Mouse (Mus musculus) embryo, embryonic 9.5 days (tissue): ENCODE results near the gene Ccdc157.

ENCODE experiments used
- DNase-seq: peaks from one replicate; pipeline ENCODE4 v3.0.0-alpha.2; 2017; ENCODE audit errors: extremely low spot score

The Ccdc157 gene

GRCm38 (mm10) chr11:4182061-4182460 is 22.0 kb upstream of the Ccdc157 start:
- DNase-seq, result no peak

- DNase-seq, result no peak
Measured at GRCm38 (mm10) chr11:4177716-4178115, 17.6 kb upstream of the Ccdc157 start.

GRCm38 (mm10) chr11:4174586-4174985 is 14.5 kb upstream of the Ccdc157 start:
- DNase-seq, result no peak

- no peak for DNase-seq
Measured at GRCm38 (mm10) chr11:4166467-4167090, 6.5 kb upstream of the Ccdc157 start.

GRCm38 (mm10) chr11:4164701-4165100 is 4.6 kb upstream of the Ccdc157 start:
- no peak for DNase-seq

GRCm38 (mm10) chr11:4160758-4161480 is 826 bp upstream of the Ccdc157 start:
- no peak for DNase-seq

DNA sequence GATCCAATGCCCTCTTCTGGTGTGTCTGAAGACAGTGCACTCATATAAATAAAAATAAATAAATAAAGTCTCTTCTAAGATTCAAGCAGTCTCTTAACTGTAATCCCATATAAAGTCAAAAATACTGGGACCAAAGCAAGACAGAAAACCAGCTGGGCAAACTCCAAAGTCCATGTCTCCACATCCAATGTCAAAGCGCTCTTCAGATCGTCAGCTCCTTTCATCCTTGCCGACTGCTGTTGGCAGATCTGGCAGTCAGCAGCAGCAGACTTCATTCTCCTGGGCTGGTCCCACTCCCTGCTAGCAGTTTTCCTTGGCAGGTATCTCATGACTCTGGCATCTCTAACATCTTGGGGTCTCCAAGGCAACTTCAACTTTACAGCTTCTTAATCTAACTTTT is 1.4 kb downstream of the Ccdc157 start:
- no peak for DNase-seq

- DNase-seq, result no peak
Measured at GRCm38 (mm10) chr11:4155641-4156040, 4.5 kb downstream of the Ccdc157 start.

DNA sequence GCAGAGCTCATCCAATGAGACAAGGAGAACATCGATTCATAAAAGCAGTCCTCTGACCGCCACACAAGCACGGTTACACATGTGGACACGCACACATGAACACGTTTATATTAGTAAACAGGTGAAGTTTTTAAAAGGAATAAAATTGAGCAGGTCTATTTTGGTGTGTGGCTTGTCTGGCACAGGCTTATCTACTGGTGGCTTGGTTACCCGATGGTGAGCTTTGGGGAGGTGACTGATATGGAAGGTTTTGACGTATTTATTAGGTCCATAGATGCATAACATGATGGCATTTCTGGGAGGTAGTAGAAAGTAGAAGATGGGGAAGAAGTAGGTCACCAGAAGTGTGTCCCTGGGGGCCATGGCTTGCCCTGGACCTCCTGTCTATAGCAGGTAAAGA is 6.4 kb downstream of the Ccdc157 start:
- DNase-seq, result no peak

DNA sequence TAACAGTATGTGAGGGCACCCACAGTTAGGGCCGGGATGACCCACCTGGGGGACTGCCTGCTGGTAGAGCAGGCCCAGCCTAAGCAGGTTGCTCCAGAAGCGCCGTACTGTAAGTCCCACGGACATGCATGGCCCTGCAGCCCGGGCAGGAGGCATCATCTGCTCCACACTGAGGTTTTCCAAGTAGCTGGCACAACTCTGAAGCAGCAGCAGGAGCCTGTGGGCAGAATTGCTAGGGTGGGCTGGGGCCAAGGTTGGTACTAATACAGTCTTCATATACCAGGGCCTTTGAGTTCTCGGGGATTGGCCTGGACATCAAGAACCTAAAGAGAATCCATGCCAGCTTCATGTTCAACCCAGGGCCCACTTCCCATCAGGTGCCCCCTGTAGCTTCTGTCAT is 10.2 kb downstream of the Ccdc157 start:
- DNase-seq, result no peak

DNA sequence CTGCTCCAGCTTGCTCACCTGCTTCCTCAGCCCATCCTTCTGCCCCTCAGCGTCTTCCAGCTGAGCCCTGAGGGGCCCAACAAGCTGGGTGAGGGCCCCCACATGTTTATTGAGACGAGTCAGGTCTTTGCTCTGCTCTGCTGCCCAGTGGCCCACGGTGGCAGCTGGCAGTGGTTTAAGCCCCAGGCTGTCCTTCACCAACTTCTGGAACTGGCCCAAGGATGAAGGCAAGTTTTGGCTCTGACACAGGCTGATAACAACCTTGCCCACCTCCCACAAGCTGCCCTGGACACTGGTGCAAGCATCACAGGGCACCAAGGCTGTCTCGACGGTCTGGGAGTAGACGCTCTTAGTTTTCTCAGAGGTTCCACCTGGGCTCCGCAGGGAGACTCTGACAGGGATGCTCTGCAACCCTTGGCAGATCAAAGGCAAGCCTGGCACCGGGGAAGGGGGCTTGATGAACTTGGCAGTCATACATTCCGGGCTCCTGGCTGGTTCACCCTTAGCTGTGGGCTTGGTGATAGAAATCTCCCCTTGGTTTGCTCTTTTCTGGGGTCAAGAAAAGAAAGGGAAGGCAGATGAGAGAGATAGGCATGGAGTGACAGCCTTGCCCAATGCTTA is 11.4 kb downstream of the Ccdc157 start:
- no peak for DNase-seq

GRCm38 (mm10) chr11:4148120-4148519 is 12.0 kb downstream of the Ccdc157 start:
- DNase-seq, result no peak

GRCm38 (mm10) chr11:4147098-4147497 is 13.0 kb downstream of the Ccdc157 start:
- DNase-seq, result no peak

GRCm38 (mm10) chr11:4146381-4146780 is 13.7 kb downstream of the Ccdc157 start:
- no peak for DNase-seq

GRCm38 (mm10) chr11:4143281-4144062 is 16.6 kb downstream of the Ccdc157 start:
- no peak for DNase-seq

DNA sequence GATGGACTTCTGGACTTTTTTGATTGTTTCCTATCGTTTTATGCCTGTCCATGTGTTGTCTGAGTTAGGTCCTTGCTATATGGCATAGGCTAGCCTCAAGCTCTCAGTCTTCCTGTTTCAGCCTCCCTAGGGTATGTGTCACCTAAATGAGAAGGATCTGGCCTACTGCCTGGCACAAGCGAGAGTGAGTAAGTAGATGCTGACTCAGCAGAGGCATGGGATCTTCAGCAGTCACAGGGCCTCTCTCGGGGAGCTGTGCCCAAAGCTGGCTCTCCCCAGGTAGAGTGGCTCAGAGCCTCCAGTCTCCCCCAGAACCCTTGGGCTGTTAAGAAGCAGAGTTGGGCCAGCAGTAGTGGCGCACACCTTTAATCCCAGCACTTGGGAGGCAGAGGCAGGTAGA is 17.7 kb downstream of the Ccdc157 start:
- no peak for DNase-seq

DNA sequence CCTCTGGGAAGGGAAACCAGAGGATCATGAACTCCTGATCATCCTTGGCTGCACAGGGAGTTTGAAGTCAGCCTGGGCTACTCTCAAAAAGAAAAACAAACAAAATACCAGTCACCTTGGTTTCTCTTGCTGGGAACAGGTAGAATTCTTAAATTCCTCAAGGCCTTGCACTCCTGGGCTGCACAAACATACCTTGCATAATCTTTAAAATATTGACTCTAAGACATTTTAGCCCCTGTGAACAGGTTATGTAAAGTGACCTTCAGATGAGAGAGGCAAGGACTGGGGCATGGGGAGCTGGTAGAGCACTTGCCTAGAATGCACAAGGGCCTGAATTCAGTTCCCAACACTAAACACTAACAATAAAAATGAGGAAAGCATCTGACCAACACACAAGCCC is 18.6 kb downstream of the Ccdc157 start:
- DNase-seq, result no peak

GRCm38 (mm10) chr11:4138964-4139363 is 21.1 kb downstream of the Ccdc157 start:
- DNase-seq, result no peak

- DNase-seq, result peak; percentile 94
Measured at GRCm38 (mm10) chr11:4134986-4135935, 24.8 kb downstream of the Ccdc157 start, which contains the start of gene Rnf215. Gene Rnf215, plus strand, starts transcription at chr11:4135202.

DNA sequence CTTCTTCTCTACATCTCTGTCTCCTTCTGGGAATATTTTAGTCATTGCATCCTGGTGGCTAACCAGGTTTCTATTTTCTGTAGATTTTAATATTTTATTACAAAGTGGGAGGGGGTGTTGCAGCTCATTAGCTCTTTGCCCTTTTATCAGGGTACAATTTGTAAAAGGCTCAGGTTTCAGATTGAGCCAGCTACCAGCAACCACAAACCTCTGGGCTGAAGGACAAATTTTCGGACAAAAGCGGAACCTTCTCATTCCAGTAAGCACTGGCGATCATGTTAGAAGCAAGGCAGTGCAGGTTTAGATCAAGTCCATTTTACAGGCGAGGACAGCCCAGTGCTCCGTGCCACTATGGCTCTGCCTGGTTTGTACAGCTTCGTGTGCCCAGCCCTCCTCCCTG is 25.7 kb downstream of the Ccdc157 start:
- DNase-seq, result no peak

GRCm38 (mm10) chr11:4133450-4133849 is 26.6 kb downstream of the Ccdc157 start:
- DNase-seq, result no peak
